Mouse (Mus musculus): ENCODE data around the gene Uhrf2.

Uhrf2 gene

GRCm38 (mm10) chr19:30050584-30050983, 20.3 kb downstream of the Uhrf2 start:
- in situ Hi-C loops (cut with MboI, MseI) = no loop called here

GRCm38 (mm10) chr19:30051479-30051878, 21.2 kb downstream of the Uhrf2 start:
- in situ Hi-C loops (cut with MboI, MseI) = no loop called here

DNA sequence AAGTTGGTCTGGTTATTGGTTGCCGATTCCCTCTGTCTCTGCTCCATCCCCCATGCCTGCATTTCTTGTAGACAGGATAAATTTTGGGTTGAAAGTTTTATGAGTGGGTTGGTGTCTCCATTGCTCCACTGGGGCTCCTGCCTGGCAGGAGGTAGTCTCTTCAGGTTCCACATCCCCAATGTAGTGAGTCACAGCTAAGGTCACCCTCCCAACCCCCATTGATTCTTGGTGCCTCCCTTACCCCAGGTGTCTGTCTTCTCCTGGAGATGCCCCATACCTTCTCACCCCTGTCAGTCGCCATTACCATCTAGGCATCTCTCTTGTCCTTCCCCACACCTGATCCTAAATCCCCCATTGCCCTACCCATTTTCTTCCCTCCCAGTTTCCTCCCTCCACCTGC, 23.9 kb downstream of the Uhrf2 start:
- in situ Hi-C loops (cut with MboI, MseI) = no loop called here

DNA sequence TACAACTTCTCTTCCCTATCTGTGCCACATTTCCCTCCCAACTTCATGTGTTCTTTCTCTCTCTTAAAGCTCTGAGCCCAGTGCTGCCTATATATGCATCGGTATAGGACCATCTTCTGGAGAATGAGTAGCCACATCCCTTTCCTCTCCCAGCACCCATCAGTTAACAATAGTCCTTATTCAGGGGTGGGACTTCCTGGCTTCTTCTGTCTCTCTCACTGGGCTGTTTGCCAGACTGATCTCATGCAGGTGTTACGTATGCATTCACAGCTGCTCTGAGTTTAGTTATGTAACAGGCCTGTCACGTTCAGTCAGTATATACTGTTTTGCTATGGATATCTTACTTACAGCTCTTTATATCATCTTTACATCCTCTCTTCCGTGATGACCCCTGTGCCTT, 35.5 kb downstream of the Uhrf2 start:
- in situ Hi-C loops (cut with MboI, MseI) = no loop called here

- in situ Hi-C loops (cut with MboI, MseI) = no loop called here
Measured at GRCm38 (mm10) chr19:30090163-30090562, 59.9 kb downstream of the Uhrf2 start.

DNA sequence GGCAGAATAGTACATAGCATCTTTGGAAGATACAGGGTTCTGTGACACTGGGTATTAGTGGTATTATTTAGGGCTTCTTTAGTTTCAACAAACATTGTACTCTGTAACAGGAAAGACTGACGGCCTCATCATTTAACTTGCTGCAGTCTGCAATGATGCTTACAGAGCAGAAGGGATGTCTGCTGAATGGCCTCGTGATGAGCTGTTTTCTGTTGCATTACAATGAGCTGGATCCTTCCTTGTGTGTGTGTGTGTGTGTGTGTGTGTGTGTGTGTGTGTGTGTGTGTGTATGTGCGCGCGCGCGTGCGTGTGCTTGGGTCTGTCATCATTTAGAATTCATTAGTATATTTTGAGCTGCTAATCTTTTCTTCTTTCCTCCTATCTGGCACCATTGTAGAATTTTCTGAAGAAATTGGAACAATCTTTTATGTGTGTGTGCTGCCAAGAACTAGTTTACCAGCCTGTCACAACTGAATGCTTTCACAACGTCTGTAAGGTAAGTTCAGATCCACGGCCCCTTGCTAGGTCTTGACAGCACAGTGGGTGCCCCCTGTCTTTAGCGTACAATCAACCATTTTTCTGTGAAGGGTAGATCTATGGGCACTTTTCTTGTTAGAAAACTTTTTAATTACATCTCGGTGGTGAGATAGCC, 61.5 kb downstream of the Uhrf2 start:
- in situ Hi-C loops (cut with MboI, MseI) = no loop called here

DNA sequence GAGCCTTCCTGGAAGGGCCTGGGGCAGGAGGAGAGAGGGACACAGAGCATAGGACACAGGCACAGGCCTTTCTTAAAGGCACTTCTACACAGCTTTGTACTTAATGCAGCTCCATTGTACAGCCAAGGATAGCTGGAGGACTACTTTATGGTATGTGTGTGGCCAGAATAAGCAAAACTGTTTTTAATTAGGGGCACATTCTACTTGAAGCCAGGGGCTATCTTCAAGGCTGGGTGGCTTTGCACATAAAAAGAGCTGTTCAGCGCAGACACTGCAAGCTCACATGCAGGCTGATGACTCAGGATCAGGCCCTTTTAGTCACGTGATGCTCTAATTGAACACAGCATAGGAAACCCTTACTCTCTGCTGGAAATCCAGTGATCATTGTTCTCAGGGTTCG, 65.9 kb downstream of the Uhrf2 start:
- in situ Hi-C loops (cut with MboI, MseI) = no loop called here

DNA sequence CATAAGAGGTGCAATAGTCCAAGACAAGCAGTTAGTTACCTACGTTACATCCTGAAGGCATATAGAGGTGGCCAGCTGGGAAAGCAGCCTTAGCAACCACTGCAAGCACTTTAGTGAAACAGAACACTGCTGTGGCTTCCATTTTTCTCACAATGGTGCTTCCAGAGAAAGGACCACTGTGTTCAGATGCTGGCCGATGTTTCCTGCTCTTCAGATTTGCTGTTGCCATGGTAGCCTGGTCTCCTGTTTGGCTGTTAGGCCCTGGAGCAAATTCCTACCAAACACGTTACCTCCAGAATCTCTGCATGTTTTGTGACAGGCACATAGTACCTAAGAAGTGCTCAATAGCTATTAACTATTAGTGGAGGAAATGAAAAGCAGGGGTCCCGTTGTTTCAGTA, 66.7 kb downstream of the Uhrf2 start:
- in situ Hi-C loops (cut with MboI, MseI) = no loop called here

DNA sequence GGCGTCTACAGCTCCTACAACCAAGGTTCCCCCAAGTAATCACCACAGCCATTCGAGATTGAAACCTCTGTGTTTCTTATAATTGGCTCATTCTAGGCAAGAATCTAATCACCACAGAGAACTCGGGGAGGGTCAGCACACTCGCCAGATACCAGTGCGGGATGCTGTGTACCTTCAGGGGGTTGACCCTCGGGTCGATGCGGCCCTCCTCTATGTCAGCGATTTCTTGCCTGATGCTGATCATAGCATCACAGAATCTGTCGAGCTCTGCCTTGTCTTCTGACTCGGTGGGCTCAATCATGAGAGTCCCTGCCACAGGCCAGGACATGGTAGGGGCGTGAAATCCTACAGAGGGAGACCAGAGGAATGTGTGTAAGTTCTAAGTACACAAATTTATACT, 70.3 kb downstream of the Uhrf2 start:
- in situ Hi-C loops (cut with MboI, MseI) = no loop called here

- in situ Hi-C loops (cut with MboI, MseI) = no loop called here
Measured at GRCm38 (mm10) chr19:30102620-30103019, 72.3 kb downstream of the Uhrf2 start.

DNA sequence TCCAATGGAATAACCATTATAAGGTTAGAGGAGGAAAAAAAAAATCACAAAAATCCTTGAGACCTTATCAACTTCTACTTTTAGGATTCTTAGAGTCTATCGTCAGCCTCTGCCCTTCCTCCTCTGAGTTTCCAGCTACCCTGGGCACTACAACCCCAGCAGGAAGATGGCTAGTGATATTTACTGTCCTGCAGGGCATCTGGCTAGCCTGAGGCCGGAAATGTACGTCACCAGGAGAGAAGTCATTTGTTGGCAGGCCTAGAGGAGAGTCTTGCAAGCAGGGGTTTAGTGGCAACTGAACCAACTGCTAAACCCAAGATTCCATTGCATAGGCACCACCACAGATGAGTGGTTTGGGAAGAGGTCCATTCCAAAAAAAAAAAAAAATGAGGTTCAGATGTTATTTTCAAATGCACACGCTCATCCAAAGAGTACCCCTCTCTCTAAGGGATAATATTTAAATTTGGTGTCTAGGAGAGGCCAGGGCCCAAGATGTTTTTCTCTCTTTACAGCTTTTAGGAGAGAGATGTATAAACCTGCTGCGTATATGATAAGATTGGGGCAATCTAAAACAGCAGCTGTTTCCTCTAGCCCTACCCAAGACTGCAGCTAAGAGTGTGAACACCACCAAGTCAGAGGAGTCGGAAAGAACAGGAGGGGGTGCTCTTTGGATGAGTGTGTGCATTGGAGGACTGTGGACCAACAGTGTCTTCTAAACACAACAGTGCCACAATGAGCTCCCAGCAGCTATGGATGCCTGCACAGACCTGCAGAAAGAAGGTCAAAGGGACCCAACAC, 74.9 kb downstream of the Uhrf2 start:
- in situ Hi-C loops (cut with MboI, MseI) = no loop called here

GRCm38 (mm10) chr19:30107221-30107845, 77.0 kb downstream of the Uhrf2 start:
- in situ Hi-C loops (cut with MboI, MseI) = no loop called here

DNA sequence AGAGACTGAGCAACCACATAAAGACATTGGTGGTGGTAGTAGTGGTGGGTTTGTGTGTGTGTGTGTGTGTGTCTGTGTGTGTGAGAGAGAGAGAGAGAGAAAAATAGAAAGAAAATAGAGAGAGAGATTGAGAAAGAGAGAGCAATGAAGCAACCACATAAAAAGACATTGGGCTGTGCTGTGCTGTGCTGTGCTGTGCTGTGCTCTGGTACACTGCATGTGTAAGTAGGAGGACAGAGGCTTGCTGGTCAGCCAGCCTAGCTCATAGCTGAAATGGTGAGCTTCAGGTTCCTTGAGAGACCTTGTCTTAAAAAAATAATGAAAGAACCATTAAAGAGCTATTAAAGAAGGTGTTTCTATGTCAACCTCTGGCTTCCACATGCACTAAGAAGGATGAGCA, 78.3 kb downstream of the Uhrf2 start:
- in situ Hi-C loops (cut with MboI, MseI) = no loop called here

- in situ Hi-C loops (cut with MboI, MseI) = no loop called here
Measured at GRCm38 (mm10) chr19:30109122-30109521, 78.8 kb downstream of the Uhrf2 start.

DNA sequence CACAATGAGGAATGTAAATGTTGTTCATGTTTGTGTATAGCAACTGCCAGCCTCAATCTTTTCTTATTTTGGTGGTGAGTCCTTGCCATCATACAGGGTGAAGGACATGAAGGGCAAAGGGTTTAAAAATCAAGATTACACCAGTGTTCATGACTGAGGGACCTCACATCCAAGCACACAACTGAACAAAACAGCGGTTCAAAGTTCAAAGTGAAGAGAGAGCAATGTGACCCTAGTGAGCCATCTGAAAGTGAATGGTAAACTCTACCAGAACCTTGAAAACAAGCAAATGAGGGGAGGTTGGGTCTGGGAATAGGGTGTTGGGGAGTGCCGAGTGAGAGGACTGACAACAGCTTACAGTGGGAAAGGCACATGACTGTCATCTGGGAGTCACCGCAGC, 81.1 kb downstream of the Uhrf2 start:
- in situ Hi-C loops (cut with MboI, MseI) = no loop called here

GRCm38 (mm10) chr19:30112961-30113688, 82.8 kb downstream of the Uhrf2 start:
- in situ Hi-C loops (cut with MboI, MseI) = no loop called here

DNA sequence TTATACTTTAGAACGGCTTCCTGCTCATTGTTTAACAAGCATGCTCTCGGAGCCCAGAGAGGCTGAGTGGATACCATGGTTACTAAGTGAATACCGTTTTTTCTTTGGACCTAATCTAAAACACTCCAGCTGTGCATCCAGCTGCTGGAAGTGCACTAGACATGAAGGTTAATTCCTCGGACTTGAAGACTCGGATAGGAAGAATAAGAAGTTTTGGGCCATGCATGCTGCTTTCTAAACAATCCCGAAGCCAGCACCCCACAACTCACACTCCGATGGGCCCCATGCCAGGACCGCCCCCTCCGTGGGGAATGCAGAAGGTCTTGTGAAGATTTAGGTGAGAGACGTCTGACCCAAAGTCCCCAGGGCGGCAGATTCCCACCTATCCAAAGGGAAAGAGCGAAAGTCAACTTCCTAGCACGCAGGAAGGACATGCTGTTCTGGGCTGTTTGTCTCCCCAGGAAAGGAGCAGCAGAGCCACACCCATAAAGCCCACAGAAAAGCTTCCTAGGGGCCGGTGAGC, 84.7 kb downstream of the Uhrf2 start:
- in situ Hi-C loops (cut with MboI, MseI) = no loop called here

DNA sequence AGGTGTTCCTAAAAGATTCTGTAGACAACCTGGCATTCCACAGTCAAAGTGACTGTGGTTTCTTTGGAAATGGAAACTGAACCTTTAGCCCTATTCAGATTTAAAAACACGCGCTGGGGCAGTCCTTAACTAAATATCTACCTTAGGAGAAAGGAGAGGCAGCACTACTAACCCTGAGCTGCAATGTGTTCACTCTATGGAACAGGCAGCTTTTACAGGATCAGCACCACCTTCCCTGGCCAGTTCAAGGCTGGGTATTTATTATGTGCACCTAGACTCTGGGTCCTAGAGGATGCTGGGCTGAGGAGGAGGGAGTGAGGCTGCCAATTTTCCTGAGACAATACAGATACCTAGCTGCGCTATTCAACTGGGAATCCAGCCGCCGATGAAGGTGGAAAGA, 85.3 kb downstream of the Uhrf2 start:
- in situ Hi-C loops (cut with MboI, MseI) = no loop called here

DNA sequence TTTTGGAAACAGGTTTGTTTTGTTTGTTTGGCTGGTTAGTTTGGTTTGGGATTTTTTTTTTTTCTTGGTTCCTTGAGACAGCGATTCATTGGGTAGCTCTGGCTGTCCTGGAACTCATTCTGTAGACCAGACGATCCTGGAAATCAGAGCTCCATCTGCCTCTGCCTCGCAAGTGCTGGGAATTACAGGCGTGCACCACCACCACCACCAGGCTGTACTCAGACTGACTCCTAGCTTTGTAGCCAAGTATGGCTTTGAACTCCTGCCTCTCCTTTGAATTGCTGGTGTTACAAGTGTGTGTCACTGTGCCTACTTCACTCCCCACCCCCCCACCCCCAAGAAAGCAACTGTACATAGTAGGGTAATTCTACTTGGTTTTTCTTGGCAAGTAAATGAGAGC, 86.9 kb downstream of the Uhrf2 start:
- in situ Hi-C loops (cut with MboI, MseI) = no loop called here

GRCm38 (mm10) chr19:30117775-30118174, 87.5 kb downstream of the Uhrf2 start:
- in situ Hi-C loops (cut with MboI, MseI) = no loop called here

DNA sequence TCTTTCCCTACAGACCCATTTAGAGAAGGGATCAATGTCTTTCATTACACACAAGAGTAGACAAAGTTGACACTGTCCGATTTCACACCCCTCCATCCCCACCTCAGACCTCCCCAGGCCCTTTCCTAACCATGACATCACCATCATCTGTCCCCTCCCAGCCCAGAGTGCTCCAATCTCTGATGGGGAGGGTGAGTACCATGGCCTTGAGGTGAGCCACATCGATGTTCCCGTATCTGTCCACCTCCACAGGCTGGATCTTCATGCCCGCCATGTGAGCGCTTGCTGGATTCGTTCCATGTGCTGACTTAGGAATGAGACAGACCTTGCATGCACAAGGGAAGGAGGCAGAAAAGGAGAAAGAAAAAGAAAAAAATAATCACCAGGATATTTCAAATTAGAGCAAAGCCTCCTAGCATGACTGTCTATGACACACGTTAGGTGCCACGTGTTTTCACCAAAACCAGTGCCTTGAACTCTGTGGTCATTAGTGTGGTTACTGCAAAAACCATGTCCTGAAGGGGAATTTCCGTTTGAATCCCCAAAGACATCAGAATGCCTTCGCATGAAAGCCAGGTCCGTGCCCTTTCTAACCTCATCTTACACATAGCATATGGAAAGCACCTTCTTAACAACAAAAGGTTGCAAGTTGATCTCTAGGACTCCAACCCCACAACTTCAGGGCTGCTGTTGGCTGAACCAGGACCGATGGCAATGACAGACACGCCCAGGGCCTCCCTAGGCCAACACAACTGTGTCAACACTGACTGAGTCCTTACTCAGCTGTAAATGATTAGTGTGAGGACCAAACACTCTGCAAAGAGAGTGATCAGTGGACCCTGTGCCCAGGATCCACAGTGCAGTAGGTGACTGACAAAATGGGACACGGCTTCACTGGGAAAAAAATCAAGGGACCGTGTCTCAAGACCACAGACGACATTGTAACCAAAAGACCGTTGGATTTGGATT, 88.3 kb downstream of the Uhrf2 start:
- in situ Hi-C loops (cut with MboI, MseI) = no loop called here

Data from T-helper 1 cell (primary cell).